Mouse (Mus musculus) activated CD4-positive, CD25-positive, alpha-beta regulatory T cell, adult 4 months (primary cell): Measurements from ENCODE around the gene Lmntd2. TPM values are rescaled to one million over a fixed set of nuclear protein-coding genes. Genes with fewer than 3 reads are reported as not detected.

Experiments
- ATAC-seq: one replicate; pipeline ENCODE4 v1.8.0; 2017
- polyA plus RNA-seq, 2 experiments: library from polyadenylated mRNA; unstranded; fragments of 100-300 nt; shearing (Covaris generic); gene quantifications; one replicate each; pipeline ENCODE4 v1.2.1; 2017

Lmntd2 gene
- polyA plus RNA-seq, 2 experiments from 2014 or later = 5.6 to 5.9 TPM

GRCm38 (mm10) chr7:141190220-141190619 lies 23.7 kb downstream of the Lmntd2 start:
- ATAC-seq = no peak

GRCm38 (mm10) chr7:141188733-141189132 lies 25.1 kb downstream of the Lmntd2 start:
- ATAC-seq = no peak

- ATAC-seq = no peak
These were observed 25.7 kb downstream of the Lmntd2 start for GRCm38 (mm10) chr7:141188194-141188593.

- ATAC-seq = peak; percentile 33
These were observed 37.7 kb downstream of the Lmntd2 start for GRCm38 (mm10) chr7:141176173-141176572.

- no peak for ATAC-seq
These were observed 38.8 kb downstream of the Lmntd2 start for GRCm38 (mm10) chr7:141175068-141175467.

GRCm38 (mm10) chr7:141173323-141173850 lies 40.5 kb downstream of the Lmntd2 start:
- peak; percentile 19 for ATAC-seq

GRCm38 (mm10) chr7:141172116-141173006 lies 41.5 kb downstream of the Lmntd2 start, which contains the start of gene Rnh1:
TSS of gene Rnh1 (minus strand) at chr7:141172857.
- peak; percentile 81 for ATAC-seq

GRCm38 (mm10) chr7:141169866-141170265 lies 44.0 kb downstream of the Lmntd2 start:
- ATAC-seq = no peak

GRCm38 (mm10) chr7:141169300-141169699 lies 44.6 kb downstream of the Lmntd2 start:
- no peak for ATAC-seq

GRCm38 (mm10) chr7:141168518-141168953 lies 45.3 kb downstream of the Lmntd2 start:
- no peak for ATAC-seq

- ATAC-seq = no peak
These were observed 45.9 kb downstream of the Lmntd2 start for GRCm38 (mm10) chr7:141167901-141168517.

GRCm38 (mm10) chr7:141164850-141165249 lies 49.0 kb downstream of the Lmntd2 start:
- ATAC-seq = no peak

GRCm38 (mm10) chr7:141164397-141164796 lies 49.5 kb downstream of the Lmntd2 start:
- no peak for ATAC-seq

Other genes with a start within 250 kb of the Lmntd2 start
- 1 to 10 TPM; 4.6 to 7.5 TPM for gene Ifitm1, start 246.9 kb downstream of the Lmntd2 start, polyA plus RNA-seq
- 10 to 100 TPM; 17.0 to 23.4 TPM for gene Ifitm3, start 203.3 kb downstream of the Lmntd2 start, polyA plus RNA-seq
- gene Ifitm6, start 196.2 kb downstream of the Lmntd2 start, polyA plus RNA-seq = under 1 TPM; 0.70 to 0.92 TPM
- gene Gm17387, start 184.9 kb downstream of the Lmntd2 start, polyA plus RNA-seq = not detected
- 10 to 100 TPM in 1 of 2 experiments, 1 to 10 TPM in 1; 6.4 to 11.9 TPM for gene B4galnt4, start 153.0 kb downstream of the Lmntd2 start, polyA plus RNA-seq
- gene Pkp3, start 135.9 kb downstream of the Lmntd2 start, polyA plus RNA-seq = 100 to 1,000 TPM; 365 to 380 TPM
- 100 to 1,000 TPM; 163 to 179 TPM for gene Sigirr, start 113.5 kb downstream of the Lmntd2 start, polyA plus RNA-seq
- gene Ano9, start 96.3 kb downstream of the Lmntd2 start, polyA plus RNA-seq = not detected
- gene Ptdss2, start 91.7 kb downstream of the Lmntd2 start, polyA plus RNA-seq = 1 to 10 TPM; 5.2 to 5.3 TPM
- 100 to 1,000 TPM; 117 to 127 TPM for gene Rnh1, start 41.2 kb downstream of the Lmntd2 start, polyA plus RNA-seq
- 1 to 10 TPM; 1.7 to 4.7 TPM for gene Hras, start 20.1 kb downstream of the Lmntd2 start, polyA plus RNA-seq
- gene Lrrc56, start 19.9 kb downstream of the Lmntd2 start, polyA plus RNA-seq = 1 to 10 TPM; 1.4 to 1.9 TPM
- gene Rassf7, start 1.8 kb upstream of the Lmntd2 start, polyA plus RNA-seq = 10 to 100 TPM in 1 of 2 experiments, 1 to 10 TPM in 1; 8.3 to 14.2 TPM
- gene Phrf1, start 14.7 kb upstream of the Lmntd2 start, polyA plus RNA-seq = 10 to 100 TPM; 51.4 to 60.8 TPM
- gene Irf7, start 52.4 kb upstream of the Lmntd2 start, polyA plus RNA-seq = 100 to 1,000 TPM in 1 of 2 experiments, 10 to 100 TPM in 1; 92.0 to 108 TPM
- gene Cdhr5, start 62.7 kb upstream of the Lmntd2 start, polyA plus RNA-seq = not detected
- not detected for gene Sct, start 65.1 kb upstream of the Lmntd2 start, polyA plus RNA-seq
- not detected for gene Drd4, start 77.9 kb upstream of the Lmntd2 start, polyA plus RNA-seq
- 10 to 100 TPM; 17.1 to 22.5 TPM for gene Deaf1, start 113.6 kb upstream of the Lmntd2 start, polyA plus RNA-seq
- 10 to 100 TPM; 30.4 to 31.2 TPM for gene Tmem80, start 113.7 kb upstream of the Lmntd2 start, polyA plus RNA-seq
- gene Eps8l2, start 124.8 kb upstream of the Lmntd2 start, polyA plus RNA-seq = not detected
- 100 to 1,000 TPM; 422 to 471 TPM for gene Taldo1, start 178.1 kb upstream of the Lmntd2 start, polyA plus RNA-seq
- gene Gatd1, start 200.1 kb upstream of the Lmntd2 start, polyA plus RNA-seq = 10 to 100 TPM; 82.1 to 97.0 TPM
- not detected for gene Cend1, start 215.4 kb upstream of the Lmntd2 start, polyA plus RNA-seq
- 10 to 100 TPM; 26.8 to 51.1 TPM for gene Slc25a22, start 223.8 kb upstream of the Lmntd2 start, polyA plus RNA-seq
- gene Pidd1, start 229.9 kb upstream of the Lmntd2 start, polyA plus RNA-seq = 10 to 100 TPM in 1 of 2 experiments, 1 to 10 TPM in 1; 5.3 to 12.7 TPM
- gene Rplp2, start 233.3 kb upstream of the Lmntd2 start, polyA plus RNA-seq = 1,000 to 10,000 TPM; 3,324 to 3,604 TPM
- 10 to 100 TPM; 58.2 to 70.2 TPM for gene Pnpla2, start 241.1 kb upstream of the Lmntd2 start, polyA plus RNA-seq
- not detected for gene Cracr2b, start 247.0 kb upstream of the Lmntd2 start, polyA plus RNA-seq